Mouse (Mus musculus) heart, postnatal 0 days (tissue): ENCODE results near the gene Clasp2. TPM values are rescaled to one million over a fixed set of nuclear protein-coding genes. Genes with fewer than 3 reads are reported as not detected.

Source experiments
- ATAC-seq: fragments of 200-750 bp; cut with Nextera tagmentation; 2 replicates; pipeline ENCODE4 v1.8.0; 2017; ENCODE audit warnings: low read depth, moderate number of reproducible peaks, moderate library complexity; ENCODE audit not compliant: insufficient read depth
- DNase-seq: peaks from one replicate; pipeline ENCODE4 v3.0.0-alpha.2; 2016; ENCODE audit warnings: low spot score
- H3K27ac ChIP-seq: fragments of 300-500 bp; sonication (generic); 2 replicates; pipeline ENCODE4 v1.5.1; 2014; ENCODE audit warnings: low read depth, mild to moderate bottlenecking
- H3K27me3 ChIP-seq: fragments of 300-500 bp; sonication (generic); 2 replicates; pipeline ENCODE4 v1.6.1; 2014; ENCODE audit warnings: low read length, mixed read lengths; ENCODE audit not compliant: control insufficient read depth, insufficient read depth
- H3K36me3 ChIP-seq: fragments of 300-500 bp; sonication (generic); replicated peaks from 2 replicates; pipeline ENCODE4 v1.6.1; 2014; ENCODE audit warnings: low read length, mixed read lengths; ENCODE audit not compliant: control insufficient read depth, insufficient read depth
- H3K4me1 ChIP-seq: fragments of 300-500 bp; sonication (generic); 2 replicates; pipeline ENCODE4 v1.6.1; 2014; ENCODE audit warnings: antibody characterized with exemption; ENCODE audit not compliant: control insufficient read depth, insufficient read depth
- H3K4me2 ChIP-seq: fragments of 300-500 bp; sonication (generic); 2 replicates; pipeline ENCODE4 v1.6.1; 2014; ENCODE audit warnings: low read depth, mild to moderate bottlenecking, low read length, moderate library complexity
- H3K4me3 ChIP-seq: fragments of 300-500 bp; sonication (generic); 2 replicates; pipeline ENCODE4 v1.5.1; 2014; ENCODE audit warnings: low read depth, low read length
- H3K9ac ChIP-seq: fragments of 300-500 bp; sonication (generic); replicated peaks from 2 replicates; pipeline ENCODE4 v1.6.1; 2014; ENCODE audit warnings: low read depth, low read length, mixed read lengths
- H3K9me3 ChIP-seq: fragments of 300-500 bp; sonication (generic); replicated peaks from 2 replicates; pipeline ENCODE4 v1.6.1; 2016; ENCODE audit warnings: low read length; ENCODE audit not compliant: control insufficient read depth
- CTCF ChIP-seq: IDR thresholded peaks from 2 replicates; pipeline ENCODE4 v1.5.1; 2016; ENCODE audit warnings: antibody characterized with exemption, control low read depth, low read depth
- EP300 ChIP-seq: IDR thresholded peaks from 2 replicates; pipeline ENCODE4 v1.6.1; 2016; ENCODE audit warnings: antibody characterized with exemption, low read depth
- WGBS: fragments of 180-500 bp; shearing (Covaris S2); extraction: QIAGEN DNeasy Blood & Tissue Kit; methylation state at CpG from one replicate; pipeline ENCODE4 v1.1.7; 2014; 5-methylcytosine and 5-hydroxymethylcytosine counted together
- polyA plus RNA-seq: library from polyadenylated mRNA; unstranded; fragments of >200 nt; fragmentation: Nextera tagmentation; extraction: Ambion mirVana; gene quantifications from 2 replicates; pipeline ENCODE4 v1.2.1, GENCODE M21; 2015
- total RNA-seq: library from RNA; depleted of rRNA; stranded (reverse); fragments of >200 nt; gene quantifications from 2 replicates; pipeline ENCODE4 v1.2.3, GENCODE M21; 2014; ENCODE audit warnings: low replicate concordance

The Clasp2 gene
- total and polyA plus RNA-seq, 2 experiments from 2014 or later = 15.8 to 39.7 TPM

GRCm38 (mm10) chr9:113928591-113928990 lies 187.3 kb downstream of the Clasp2 start:
- DNase-seq = no peak
- ATAC-seq = no peak
- Histone ChIP-seq H3K4me2 (no peak overlapping the region), H3K36me3 (no peaks in the 10 kb centered on the region), H3K27me3 (no peaks in the 10 kb centered on the region), H3K4me1 (0 out of 2 replicates have a peak, but pooled peaks cover 12% of the 10 kb centered on the region), H3K27ac (no peak overlapping the region), H3K4me3 (no peak overlapping the region), H3K9me3 (no peaks in the 10 kb centered on the region), H3K9ac (no peak overlapping the region)
- TF ChIP-seq CTCF (no peak), EP300 (no peak)
- 79% methylated on average over 4 of the region's 4 CpGs for WGBS

DNA sequence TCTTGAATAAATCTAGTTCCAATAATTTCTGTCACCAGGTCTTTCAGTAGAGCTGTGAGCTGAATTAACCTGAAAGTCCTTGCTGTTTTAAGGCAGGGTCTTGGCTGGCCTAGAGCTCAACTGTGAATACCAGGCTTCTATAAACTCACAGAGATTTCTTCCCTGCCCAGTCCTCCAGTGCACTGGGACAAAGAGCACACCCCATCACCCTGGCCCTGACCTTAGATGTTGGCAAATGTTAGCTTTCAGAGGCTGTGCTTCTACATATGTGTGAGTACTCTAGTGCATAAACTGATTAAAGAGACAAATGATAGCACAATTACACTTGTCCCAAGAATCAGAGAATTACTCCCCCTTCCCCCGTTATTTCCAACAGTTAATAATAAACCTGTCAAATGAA lies 188.4 kb downstream of the Clasp2 start:
- Histone ChIP-seq H3K4me1 (0 out of 2 replicates have a peak, but pooled peaks cover 12% of the 10 kb centered on the region), H3K4me2 (0 out of 2 replicates have a peak overlapping the region, but pooled peaks have one; percentile 50), H3K9me3 (no peaks in the 10 kb centered on the region), H3K9ac (no peak overlapping the region), H3K27ac (no peak overlapping the region), H3K36me3 (no peaks in the 10 kb centered on the region), H3K4me3 (no peak overlapping the region), H3K27me3 (no peaks in the 10 kb centered on the region)
- TF ChIP-seq CTCF (no peak), EP300 (no peak)
- no peak for ATAC-seq
- 71% methylated on average over 1 of the region's 1 CpGs for WGBS
- DNase-seq = no peak

DNA sequence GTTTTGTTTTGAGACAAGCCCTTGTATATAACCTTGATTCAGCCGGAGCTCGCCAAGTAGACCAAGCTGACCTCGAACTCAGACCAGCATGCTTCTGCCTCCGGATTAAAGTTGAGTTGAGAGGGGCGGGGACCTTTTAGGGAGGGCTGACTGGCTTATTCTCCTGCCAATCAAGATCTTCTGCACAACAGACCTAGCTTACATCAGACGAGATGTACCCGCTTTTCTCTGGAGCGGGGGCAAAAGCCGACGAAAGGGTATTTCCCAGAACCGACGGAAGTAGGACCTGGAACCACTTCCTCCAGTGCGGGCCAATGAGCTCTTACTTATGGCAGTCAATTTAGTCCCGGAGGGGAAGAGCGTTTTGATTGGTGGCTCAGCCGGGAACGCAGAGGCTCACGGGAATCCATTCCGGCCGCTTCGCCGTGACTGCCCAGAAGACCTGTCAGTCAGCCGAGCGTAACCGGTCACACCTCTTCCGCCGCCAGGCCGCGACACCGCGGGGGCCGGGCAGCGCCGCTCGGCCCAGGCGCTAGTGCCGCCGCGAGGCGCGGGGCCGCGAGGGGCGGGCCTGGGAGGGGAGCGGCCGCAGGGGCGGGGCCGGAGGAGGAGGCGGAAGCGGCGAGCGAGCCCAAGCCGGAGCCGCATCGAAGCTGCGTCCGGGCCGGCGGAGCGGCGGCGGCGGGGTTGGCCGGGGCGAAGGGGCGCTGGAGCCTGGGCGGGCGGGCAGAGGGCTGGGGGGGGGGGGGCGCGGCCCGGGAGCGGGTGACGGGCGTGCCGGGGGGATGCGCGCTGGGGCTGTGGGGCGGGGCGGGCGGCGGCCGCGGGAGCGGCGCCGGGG lies 189.5 kb downstream of the Clasp2 start, which contains the start of gene Ubp1:
Gene Ubp1, plus strand, starts transcription at position 401 of the 841 bp plus-strand sequence.
- no peak for TF ChIP-seq EP300
- no peak for TF ChIP-seq CTCF
- no peaks in the 10 kb centered on the region for H3K27me3 ChIP-seq
- ATAC-seq = peak; percentile 96
- peak within 1 kb of the TSS; percentile 99 for H3K4me3 ChIP-seq
- peak; percentile 100 for DNase-seq
- WGBS = under 1% methylated on average over 31 of the region's 86 CpGs
- H3K4me2 ChIP-seq = peak within 1 kb of the TSS; percentile 99
- H3K4me1 ChIP-seq = 0 out of 2 replicates have a peak, but pooled peaks cover 12% of the 10 kb centered on the region
- no peaks in the 10 kb centered on the region for H3K36me3 ChIP-seq
- peak within 1 kb of the TSS; percentile 87 for H3K27ac ChIP-seq
- no peaks in the 10 kb centered on the region for H3K9me3 ChIP-seq
- H3K9ac ChIP-seq = peak within 1 kb of the TSS; percentile 97

- under 1% methylated on average over 68 of the region's 91 CpGs for WGBS
- Histone ChIP-seq H3K4me3 (peak overlapping the region; percentile 99), H3K27ac (peak overlapping the region; percentile 87), H3K4me1 (peaks cover 12% of the 10 kb centered on the region; the same call in 1 of the 2 replicates), H3K4me2 (peak overlapping the region; percentile 99), H3K36me3 (no peaks in the 10 kb centered on the region), H3K27me3 (no peaks in the 10 kb centered on the region), H3K9ac (peak overlapping the region; percentile 97), H3K9me3 (no peaks in the 10 kb centered on the region)
- TF ChIP-seq CTCF (no peak), EP300 (no peak)
- DNase-seq = no peak
- peak; percentile 12 for ATAC-seq
These were observed 190.3 kb downstream of the Clasp2 start for GRCm38 (mm10) chr9:113931375-113932099.

- Histone ChIP-seq H3K9me3 (no peaks in the 10 kb centered on the region), H3K27me3 (no peaks in the 10 kb centered on the region), H3K27ac (peak overlapping the region; percentile 87), H3K9ac (peak overlapping the region; percentile 97), H3K4me2 (peak overlapping the region; percentile 99), H3K4me1 (peaks cover 12% of the 10 kb centered on the region; the same call in 1 of the 2 replicates), H3K4me3 (peak overlapping the region; percentile 99), H3K36me3 (no peaks in the 10 kb centered on the region)
- no peak for TF ChIP-seq EP300
- TF ChIP-seq CTCF = no peak
- ATAC-seq (no peak), DNase-seq (peak; percentile 50)
- 2% methylated on average over 8 of the region's 8 CpGs for WGBS
These were observed 190.8 kb downstream of the Clasp2 start for GRCm38 (mm10) chr9:113932100-113932470.
